Mouse (Mus musculus) frontal cortex, postnatal 10 days (tissue): ENCODE measurements around the gene Bckdha.

Experiments
- DNase-seq, 2 experiments: peaks; one replicate each; pipeline ENCODE4 v3.0.0; 2022; ENCODE audit warnings: low spot score in 2 of 2, mixed read lengths in 1 of 2

Bckdha gene

GRCm38 (mm10) chr7:25681341-25682231, 22.8 kb upstream of the Bckdha start:
- no peak for DNase-seq

- peak; percentile 91 to 93 for DNase-seq
Observed at GRCm38 (mm10) chr7:25680514-25681258, 21.9 kb upstream of the Bckdha start, which contains the start of gene B9d2. Gene B9d2, plus strand, starts transcription at chr7:25680780.

GRCm38 (mm10) chr7:25679971-25680370, 21.2 kb upstream of the Bckdha start:
- DNase-seq: no peak

GRCm38 (mm10) chr7:25677013-25677412, 18.2 kb upstream of the Bckdha start:
- no peak for DNase-seq

- DNase-seq: peak; percentile 87 to 90
Observed at GRCm38 (mm10) chr7:25676085-25676781, 17.5 kb upstream of the Bckdha start.

GRCm38 (mm10) chr7:25675405-25675804, 16.6 kb upstream of the Bckdha start:
- no peak for DNase-seq

GRCm38 (mm10) chr7:25674719-25675300, 16.0 kb upstream of the Bckdha start, which contains the start of gene Tmem91:
Gene Tmem91, minus strand, starts transcription at chr7:25675166.
- no peak for DNase-seq

- no peak for DNase-seq
Observed at GRCm38 (mm10) chr7:25674297-25674696, 15.5 kb upstream of the Bckdha start.

- DNase-seq: no peak
Observed at GRCm38 (mm10) chr7:25672442-25672841, 13.7 kb upstream of the Bckdha start.

- no peak for DNase-seq
Observed at GRCm38 (mm10) chr7:25671686-25672085, 12.9 kb upstream of the Bckdha start.

- DNase-seq: no peak
Observed at GRCm38 (mm10) chr7:25670096-25670495, 11.3 kb upstream of the Bckdha start.

- no peak for DNase-seq
Observed at GRCm38 (mm10) chr7:25669631-25670030, 10.8 kb upstream of the Bckdha start.

- DNase-seq: no peak
Observed at GRCm38 (mm10) chr7:25669158-25669557, 10.4 kb upstream of the Bckdha start.

- DNase-seq: no peak
Observed at GRCm38 (mm10) chr7:25666381-25666780, 7.6 kb upstream of the Bckdha start.

GRCm38 (mm10) chr7:25657785-25658184, 996 bp downstream of the Bckdha start:
- DNase-seq: no peak

GRCm38 (mm10) chr7:25655601-25656428, 3.0 kb downstream of the Bckdha start:
- no peak for DNase-seq

GRCm38 (mm10) chr7:25652244-25652759, 6.5 kb downstream of the Bckdha start:
- no peak for DNase-seq

- DNase-seq: no peak
Observed at GRCm38 (mm10) chr7:25651281-25651680, 7.5 kb downstream of the Bckdha start.

- DNase-seq: no peak
Observed at GRCm38 (mm10) chr7:25649839-25650238, 8.9 kb downstream of the Bckdha start.

GRCm38 (mm10) chr7:25647574-25648123, 11.1 kb downstream of the Bckdha start:
- no peak for DNase-seq
